8 mouse cellular contexts compared by ENCODE assay signal in genomic region chrX:140542474-140542845, GRCm38 (mm10). TPM values are rescaled to one million over a fixed set of nuclear protein-coding genes. Genes with fewer than 3 reads are reported as not detected.
DNase-seq lines count a peak whose midpoint lies in the region; ATAC-seq and TF ChIP-seq lines count a peak whose summit lies in the region.

No protein-coding gene starts in this region.

- H3K36me3 ChIP-seq in E14TG2a.4 (ENCODE audit: insufficient read depth, low read length): no peaks in the 10 kb centered on the region
- peaks cover 16% of the 10 kb centered on the region; the same call in 1 of the 2 replicates for H3K36me3 ChIP-seq in heart, embryonic 14.5 days (ENCODE audit: control insufficient read depth, insufficient read depth, low read length)

- WGBS in heart, embryonic 14.5 days: 15% methylated on average over 21 of the region's 21 CpGs

- peaks cover 14% of the 10 kb centered on the region; the same call in 1 of the 2 replicates for H3K27me3 ChIP-seq in E14TG2a.4 (ENCODE audit: insufficient read depth, low read length)
- H3K27me3 ChIP-seq in heart, embryonic 14.5 days (ENCODE audit: control insufficient read depth, insufficient read depth, low read length): no peaks in the 10 kb centered on the region

- ATAC-seq in heart, embryonic 14.5 days (ENCODE audit: insufficient number of reproducible peaks, insufficient read depth, low FRiP score, low read depth): peak; percentile 74

- H3K27ac ChIP-seq in heart, embryonic 14.5 days (replicated peaks in 1 of 2; ENCODE audit: control insufficient read depth in 1 of 2, insufficient read depth in 1 of 2, low read depth in 2 of 2, low read length in 2 of 2): peak overlapping the region; percentile 88 to 93

- no peak for TF ChIP-seq CTCF in E14TG2a.4 (conservative IDR thresholded peaks at IDR 0.05; ENCODE audit: low read length)

- peaks cover 9% of the 10 kb centered on the region; the same call in 1 of the 2 replicates for H3K4me1 ChIP-seq in E14TG2a.4 (replicated peaks; ENCODE audit: low read depth, low read length)
- peaks cover 10 to 20% of the 10 kb centered on the region in 2 experiments for H3K4me1 ChIP-seq in heart, embryonic 14.5 days (ENCODE audit: control insufficient read depth in 2 of 2, insufficient read depth in 2 of 2, low read length in 2 of 2)

- H3K9me3 ChIP-seq in E14TG2a.4 (ENCODE audit: low read length): no peaks in the 10 kb centered on the region
- no peaks in the 10 kb centered on the region for H3K9me3 ChIP-seq in heart, embryonic 14.5 days (ENCODE audit: control insufficient read depth, low read length)

- H3K4me3 ChIP-seq in E14TG2a.4 (replicated peaks; ENCODE audit: low read length): peak overlapping the region; percentile 68
- H3K4me3 ChIP-seq in heart, embryonic 14.5 days (ENCODE audit: control insufficient read depth in 1 of 2, insufficient read depth in 1 of 2, low read depth in 1 of 2, low read length in 2 of 2): peak overlapping the region; percentile 58 to 61

- peak; percentile 52 for DNase-seq in Muller cell, postnatal 12 days (ENCODE audit: inconsistent ontology term)
- DNase-seq in embryo, embryonic 11.5 days (ENCODE audit: low read depth, low spot score): peak; percentile 26
- peak; percentile 73 to 81 for DNase-seq in kidney, postnatal 4 days
- DNase-seq in lung, postnatal 25 days (ENCODE audit: low spot score): peak; percentile 40
- peak; percentile 47 for DNase-seq in retina, adult 2 months (ENCODE audit: low read depth, low spot score)
- no peak for DNase-seq in natural killer cell, adult 2 months (ENCODE audit: low spot score in 2 of 2)

- peak overlapping the region; percentile 84 for H3K9ac ChIP-seq in heart, embryonic 14.5 days (ENCODE audit: low read length)

- H3K4me2 ChIP-seq in heart, embryonic 14.5 days (ENCODE audit: low read length): peak overlapping the region; percentile 77

RNA-seq across cellular contexts. Expression of gene Tsc22d3, which starts 58.0 kb away (rescaled TPM):
- polyA plus RNA-seq in heart, embryonic 14.5 days (2014; fragmentation: Nextera tagmentation; extraction: Ambion mirVana): 209 and 227 TPM in 2 replicates

Comparison
In these comparisons a context has a peak if more than half of its experiments do, and no peak if none do; other contexts are left out.
1. DNase-seq: peak in Muller cell, postnatal 12 days (single experiment), embryo, embryonic 11.5 days (single experiment), kidney, postnatal 4 days (2 of 2), lung, postnatal 25 days (single experiment) and retina, adult 2 months (single experiment); none in natural killer cell, adult 2 months (0 of 2).